Mouse (Mus musculus) skeletal muscle tissue, adult 2 months (tissue): ENCODE data around the gene Trmt1.
A peak's percentile ranks its signal among the peaks of the same experiment; 100 is the strongest.
"Not testable (repeated sequence)": the region's sequence is repeated elsewhere in the genome, so short reads cannot be mapped to it uniquely, and the experiment has no call there.

ENCODE experiments used
- DNase-seq: peaks from one replicate; pipeline ENCODE4 v3.0.0-alpha.2; 2012; ENCODE audit warnings: low read depth, low spot score

Trmt1 gene

DNA sequence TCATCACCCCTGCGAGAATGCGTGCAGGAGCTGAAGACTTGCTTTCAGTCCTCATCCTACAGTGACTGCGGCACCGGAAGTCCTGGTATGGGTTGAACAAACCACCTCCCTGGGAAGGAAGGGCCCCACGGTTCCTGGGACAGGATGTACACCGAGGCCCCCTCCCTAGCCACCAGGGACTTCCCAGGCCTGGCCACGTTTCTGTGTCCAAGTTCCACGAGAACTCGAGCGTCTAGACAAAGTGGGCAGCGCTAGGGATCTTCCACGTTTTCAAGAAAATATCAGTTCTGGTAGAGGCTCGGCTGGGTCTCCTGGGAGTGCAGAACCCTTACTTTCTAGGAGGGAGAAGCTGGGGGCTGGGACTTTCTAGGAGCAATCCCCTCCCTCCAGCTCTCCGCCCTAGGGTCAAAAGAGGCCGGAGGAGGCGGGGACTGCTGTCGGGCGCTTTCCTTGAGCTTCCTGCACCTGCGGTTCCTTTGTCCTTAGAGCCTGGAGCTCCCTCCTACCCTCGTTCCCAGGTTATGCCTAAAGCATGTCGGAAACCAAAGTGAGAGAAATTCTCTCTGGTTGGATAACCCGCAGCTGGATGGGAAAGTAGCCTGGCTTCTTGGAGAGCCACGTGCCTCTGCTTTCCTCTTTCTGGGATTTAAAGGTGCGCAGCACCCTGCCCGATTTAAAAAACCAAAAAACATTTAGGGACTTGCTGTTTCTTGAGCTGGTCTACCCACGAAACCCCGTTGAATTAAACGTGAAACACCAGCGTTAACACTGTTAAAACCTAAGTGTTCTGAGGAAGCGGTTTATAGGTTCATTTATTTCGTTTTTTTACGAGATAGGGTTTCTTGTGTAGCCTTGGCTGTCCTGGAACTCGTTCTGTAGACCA lies 25.9 kb upstream of the Trmt1 start:
- peak; percentile 48 for DNase-seq

DNA sequence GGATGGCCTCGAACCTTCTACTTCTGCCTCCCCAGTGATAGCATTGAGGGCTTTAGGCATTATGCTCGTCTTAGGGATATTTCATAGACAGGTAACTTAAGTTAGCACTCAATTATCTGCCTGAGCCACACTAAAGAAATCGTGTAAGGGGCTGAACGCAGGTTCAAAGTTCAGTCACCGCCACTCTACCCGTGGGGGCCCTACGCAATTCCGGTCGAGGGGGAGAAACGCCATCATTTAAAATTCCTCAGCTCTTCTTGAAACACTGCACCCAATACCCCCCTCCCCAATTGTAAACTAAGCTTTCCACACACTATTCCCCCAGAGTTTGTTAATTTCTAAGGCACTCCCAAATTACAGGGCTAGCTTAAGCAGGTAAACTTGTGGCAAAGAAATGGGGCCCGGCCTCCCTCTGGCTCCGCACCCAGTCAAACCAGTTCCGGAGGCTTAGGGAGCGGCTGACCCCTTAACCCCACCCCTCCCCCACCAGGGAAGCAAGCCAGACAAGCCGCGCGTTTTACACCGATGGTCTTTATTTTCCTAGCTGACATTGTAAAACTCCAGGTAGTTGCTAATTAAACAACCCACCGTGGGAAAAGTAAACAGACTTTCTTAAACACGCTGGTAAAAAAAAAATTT lies 25.2 kb upstream of the Trmt1 start:
- no peak for DNase-seq

DNA sequence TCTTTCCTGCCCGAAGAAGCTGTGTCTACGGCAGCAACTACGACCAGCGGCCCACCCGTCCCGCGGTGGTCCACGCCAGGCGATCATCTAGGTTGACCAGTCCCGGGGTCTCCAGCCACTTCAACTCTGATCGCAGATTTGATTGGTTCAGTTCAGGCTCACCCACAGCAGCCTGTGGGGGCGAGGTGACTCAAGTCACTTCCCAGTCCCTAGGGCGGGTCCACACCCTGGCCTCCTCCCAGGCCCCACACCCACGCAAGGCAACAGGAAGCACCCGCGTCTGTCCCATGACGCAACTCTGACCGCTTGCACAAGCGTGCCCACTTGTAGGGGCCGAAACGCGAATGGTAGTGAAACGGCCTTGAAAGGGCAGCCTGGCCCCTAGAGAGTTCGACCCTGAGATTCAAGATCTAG lies 24.6 kb upstream of the Trmt1 start:
- DNase-seq = peak; percentile 94

DNA sequence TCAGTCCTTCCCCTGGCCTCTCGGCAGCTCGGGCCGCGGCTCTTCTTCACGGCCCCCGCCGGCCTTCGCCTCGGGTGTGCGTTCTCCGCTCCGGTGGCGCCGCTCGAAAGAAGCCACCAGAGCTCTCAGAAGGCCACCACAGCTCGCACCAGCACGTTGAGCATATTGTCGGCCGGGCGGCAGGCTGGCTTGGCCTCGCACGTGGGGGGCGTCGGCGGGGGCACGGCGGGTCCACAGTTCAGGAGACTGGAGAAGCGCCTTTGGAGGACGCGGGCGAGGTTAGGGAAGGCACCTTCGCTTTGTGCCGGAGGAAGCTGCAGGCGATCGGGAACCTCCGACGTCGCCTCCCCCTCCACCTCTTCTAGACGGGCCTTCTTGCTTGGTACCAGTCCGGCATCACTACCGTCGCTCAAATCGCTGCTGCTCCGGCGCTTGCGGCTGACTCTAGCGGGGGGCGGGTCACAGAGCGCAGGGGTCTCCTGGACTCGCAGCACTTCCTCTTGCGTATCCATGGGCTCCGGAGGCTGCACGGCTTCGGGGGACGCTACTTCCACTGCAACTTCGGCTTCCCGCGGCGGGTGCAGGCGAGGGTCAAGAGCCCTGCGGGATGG lies 24.0 kb upstream of the Trmt1 start:
- DNase-seq = no peak

DNA sequence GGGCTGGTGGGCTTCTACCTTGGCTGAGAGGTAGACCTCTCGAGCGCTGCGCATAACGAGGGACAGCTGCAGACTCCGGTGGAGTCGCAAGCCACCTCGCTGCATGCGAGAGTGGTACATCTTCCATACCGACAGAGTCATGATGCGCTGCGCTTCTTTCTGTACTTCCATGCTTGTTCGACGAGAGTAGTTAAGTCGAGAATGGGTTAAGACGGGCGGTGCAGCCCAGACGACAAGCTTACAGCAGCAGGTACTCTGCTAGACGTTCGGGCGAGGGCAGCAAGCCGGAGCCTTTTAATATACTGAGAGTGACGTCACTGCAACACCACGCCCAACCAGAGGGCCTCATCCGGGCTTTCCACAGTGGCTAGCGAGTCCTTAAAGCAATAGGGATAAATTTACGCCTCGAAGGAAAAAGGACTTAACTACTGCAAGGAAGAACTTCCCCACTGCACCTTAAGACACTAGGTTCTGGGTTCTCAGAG lies 23.5 kb upstream of the Trmt1 start, which contains the start of gene Ier2:
Ier2 (minus strand) TSS at position 272 of the 485 bp plus-strand sequence.
- peak; percentile 98 for DNase-seq

DNA sequence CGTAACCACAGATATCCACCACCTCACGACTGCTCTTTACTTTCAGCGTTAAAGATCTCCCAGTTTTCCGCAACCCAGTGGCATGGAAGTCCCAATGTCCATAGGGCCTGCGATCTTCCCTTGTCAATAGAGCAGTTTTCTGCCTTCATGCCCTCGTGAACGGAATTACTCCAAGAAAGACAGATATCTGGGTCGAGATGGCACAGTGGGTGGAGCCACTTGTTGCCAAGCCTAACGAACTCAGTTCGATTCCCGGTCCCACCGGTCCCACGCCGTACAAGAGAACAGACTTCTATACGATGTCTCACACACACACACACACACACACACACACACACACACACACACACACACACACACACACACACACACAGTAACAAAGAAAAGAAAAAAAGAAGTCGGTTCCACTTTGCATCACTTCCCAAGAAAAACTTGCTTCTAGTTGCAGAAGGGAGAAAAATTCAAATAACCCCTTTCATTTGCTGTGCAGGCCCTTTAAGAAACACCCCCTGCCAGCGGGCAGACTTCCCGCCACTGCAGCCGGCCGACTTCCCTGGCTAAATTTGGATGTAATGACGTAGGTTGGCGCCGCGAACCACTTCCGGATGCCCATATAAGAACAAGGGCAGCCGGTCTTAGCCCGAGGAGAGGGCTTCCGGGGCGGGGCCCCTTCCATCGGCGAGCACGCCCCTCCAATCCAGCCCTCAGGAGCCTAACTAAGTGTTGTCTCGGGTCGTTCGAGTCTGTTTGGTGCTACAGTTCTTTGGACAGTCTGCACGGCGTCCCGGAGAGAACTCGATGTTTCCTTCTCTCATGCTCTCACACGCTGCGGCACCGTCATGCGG lies 22.4 kb upstream of the Trmt1 start:
- DNase-seq = peak; percentile 99

DNA sequence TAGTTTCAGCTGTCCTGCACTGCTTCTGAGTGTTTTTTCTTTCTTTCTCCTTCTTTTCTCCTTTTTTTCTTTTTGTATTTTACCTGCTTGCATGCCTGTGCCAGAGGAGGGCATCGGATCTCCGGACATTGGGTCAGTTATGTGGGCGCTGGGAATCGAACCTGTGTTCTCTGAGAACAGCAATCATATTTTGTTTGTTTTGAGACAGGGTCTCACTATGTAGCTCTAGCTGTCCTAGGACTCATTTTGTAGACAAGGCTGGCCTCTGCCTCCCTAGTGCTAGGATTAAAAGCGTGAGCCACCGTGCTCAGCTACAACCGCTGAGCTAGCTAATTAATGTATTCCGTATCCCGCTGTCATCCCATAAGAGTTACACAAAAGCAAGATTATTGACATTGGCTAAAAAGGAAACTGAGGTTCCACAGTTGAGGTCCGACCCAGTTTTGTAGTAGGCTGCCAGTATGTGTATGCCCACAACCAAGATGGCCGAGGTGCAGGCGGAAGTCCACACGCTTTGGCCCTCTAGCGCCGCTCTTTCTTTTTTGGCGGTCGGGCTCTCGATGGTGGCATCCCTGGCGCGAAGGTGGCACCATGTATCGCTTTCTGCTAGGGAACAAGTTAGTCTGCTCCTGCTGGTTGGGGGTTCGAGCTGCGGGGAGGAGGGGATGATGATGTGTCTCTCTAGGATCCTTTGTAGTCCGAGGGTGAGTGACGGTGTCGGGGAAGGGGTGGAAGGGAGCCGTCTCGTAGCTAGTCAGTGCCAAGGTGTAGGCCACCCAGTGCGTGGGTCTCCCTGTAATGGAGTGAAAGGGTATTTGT lies 21.3 kb upstream of the Trmt1 start:
- DNase-seq = peak; percentile 78

DNA sequence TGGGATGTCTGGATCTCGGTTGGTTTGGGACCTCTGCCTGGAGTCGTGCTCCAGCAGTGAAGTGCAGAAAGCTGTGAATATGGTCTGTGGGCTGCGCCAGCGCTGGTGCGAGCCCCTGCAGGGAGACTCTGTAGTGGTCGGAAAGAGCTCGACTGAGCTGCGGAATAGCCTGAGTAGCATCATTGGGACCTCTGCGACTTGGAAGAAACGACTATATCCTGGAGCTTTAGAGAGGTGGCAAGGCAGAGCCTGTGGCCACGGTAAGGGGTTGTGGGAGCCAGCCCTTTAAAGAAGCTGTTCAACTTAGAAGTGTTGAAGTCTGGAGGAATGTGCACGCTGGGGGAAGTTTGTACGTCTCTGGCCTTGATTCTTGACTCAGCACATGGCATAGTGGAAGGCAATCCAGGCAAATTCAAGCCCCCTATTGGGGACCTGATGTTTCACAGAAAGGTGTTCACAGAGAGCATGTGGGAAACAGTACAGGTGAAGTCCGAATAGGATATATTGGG lies 20.7 kb upstream of the Trmt1 start:
- no peak for DNase-seq

DNA sequence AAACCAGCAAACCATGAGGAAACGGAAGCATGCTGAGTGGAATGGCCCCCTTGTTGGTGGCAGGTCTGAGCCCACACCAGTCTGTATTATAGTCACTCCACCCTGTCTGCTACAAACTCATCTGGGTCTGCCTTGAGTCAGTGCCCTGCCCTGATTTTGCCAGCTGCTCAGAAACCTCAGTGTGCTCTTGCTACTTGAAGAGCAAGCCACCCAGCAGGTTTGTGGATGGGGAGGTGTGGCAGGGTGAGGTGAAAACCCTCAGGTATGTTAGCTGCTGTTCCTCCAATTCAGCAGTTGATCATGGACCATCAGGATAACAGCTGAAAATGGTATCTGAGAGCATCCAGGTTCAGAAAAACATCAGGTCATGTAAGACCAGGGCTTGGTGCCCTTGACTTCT lies 18.0 kb upstream of the Trmt1 start:
- DNase-seq = no peak

DNA sequence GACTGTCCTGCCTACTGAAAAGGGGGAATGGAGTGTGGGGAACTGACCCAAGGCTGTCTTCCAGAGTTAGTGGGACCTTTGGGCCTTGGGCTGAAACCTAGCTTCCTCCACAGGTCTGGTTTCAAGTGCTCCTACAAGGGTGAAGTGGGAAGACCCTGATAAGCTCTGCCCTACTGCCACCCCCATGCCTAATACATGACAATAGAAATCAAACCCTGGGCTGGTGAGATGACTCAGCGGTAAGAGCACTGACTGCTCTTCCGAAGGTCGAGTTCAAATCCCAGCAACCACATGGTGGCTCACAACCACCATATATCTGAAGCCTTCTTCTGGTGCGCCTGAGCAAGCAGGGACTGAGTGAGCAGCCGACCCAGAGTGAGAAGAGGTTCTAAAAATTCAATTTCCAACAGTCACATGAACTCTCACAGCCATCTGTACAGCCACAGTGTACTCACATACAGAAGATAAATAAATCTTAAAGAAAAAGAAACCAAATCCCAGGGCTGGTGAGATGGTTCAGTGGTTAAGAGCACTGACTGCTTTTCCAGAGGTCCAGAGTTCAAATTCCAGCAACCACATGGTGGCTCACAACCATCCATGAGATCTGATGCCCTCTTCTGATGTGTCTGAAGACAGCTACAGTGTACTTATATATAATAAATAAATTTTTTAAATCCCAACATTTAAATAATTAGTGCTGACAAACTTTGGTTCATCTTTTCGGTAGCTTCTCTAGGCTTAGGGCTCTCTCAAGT lies 17.2 kb upstream of the Trmt1 start:
- DNase-seq = no peak

DNA sequence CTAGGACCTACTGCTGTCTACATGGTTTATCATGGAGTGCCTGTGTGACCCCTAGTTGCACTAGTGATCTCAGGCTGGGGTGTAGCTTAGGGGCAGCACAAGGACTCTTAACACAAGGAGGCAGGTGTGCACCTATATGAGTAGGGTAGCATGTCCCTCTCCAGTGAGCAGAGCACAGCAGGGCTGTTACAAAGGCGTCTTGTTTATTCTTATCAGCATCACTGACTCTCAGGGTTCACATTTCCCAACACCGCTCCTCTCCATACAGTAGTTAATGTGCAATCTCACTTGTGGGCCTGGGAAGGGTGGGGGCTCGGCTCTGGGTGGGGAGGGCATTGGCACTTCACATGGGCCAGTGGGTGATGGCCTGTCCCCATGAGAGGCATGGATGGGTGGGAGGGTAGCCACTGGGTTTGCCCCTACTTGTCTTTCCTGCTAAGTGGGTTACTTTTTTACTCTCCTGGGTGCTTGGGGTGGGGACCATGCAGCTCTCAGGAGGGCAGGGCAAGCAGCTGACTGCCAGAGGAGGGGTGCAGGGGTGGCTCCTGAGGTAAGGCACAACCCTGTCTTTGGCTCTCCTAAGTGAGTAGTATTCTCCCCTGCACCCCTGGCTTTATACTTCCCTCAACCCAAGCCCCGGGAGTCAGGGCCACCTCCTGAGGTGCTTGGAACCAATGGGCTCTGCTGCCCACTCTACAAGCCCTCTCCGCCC lies 15.7 kb upstream of the Trmt1 start:
- DNase-seq = not testable (repeated sequence)

DNA sequence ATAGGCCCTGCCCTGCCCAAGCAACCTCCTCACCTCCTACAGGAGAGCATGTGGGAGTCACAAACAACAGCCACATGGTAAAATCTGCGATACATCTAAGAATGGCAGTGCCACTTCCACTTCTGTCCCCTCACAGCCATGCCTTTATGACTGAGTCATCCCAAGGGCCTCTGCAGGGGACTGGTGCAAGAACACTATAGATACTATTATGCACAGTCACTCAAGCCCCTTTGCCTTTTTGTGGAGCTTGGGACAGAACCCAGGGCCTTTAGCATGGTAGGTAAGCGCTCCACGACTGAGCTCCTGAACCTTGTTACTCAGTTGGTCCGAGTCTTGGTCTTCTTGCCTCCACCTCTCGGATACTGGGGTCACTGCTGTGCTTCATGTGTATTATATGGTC lies 8.8 kb upstream of the Trmt1 start:
- no peak for DNase-seq

DNA sequence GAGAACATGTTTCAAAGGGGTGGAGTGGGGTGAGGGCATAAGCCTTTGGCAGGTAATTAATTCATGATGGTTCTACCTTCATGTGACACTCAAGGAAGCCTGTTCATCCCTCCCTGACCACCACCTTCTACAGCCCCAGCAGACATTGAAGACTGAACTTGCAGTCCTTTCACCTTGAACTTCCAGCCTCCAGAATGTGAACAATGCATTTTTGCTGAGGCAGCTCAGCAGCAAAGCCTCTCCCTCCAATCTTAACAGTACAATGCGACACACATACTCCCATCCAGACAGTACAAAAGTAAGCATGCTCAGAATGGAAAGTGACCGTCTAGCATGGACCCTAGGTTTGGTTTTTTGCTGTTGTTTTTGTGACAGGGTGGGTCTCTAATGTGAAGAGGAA lies 4.6 kb upstream of the Trmt1 start:
- DNase-seq = no peak

DNA sequence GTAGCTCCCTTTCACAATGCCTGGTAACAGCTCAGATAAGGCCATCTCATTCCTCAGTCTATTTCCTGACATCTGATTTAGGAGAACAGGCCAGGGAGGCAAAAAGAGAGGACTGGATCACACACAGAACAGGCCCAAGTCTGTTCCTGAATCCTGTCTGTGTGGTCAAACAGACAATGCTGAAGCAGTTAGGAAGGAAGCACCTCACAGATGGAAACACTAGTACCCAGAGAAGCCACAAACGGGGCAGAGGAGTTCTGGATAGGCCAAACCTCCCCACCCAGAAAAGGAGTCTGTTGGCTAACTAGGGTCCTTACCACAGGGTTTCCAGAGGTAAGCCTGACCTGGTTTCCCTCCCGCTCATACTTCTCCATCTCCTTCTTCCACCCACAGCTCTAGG lies 3.9 kb upstream of the Trmt1 start:
- DNase-seq = no peak

DNA sequence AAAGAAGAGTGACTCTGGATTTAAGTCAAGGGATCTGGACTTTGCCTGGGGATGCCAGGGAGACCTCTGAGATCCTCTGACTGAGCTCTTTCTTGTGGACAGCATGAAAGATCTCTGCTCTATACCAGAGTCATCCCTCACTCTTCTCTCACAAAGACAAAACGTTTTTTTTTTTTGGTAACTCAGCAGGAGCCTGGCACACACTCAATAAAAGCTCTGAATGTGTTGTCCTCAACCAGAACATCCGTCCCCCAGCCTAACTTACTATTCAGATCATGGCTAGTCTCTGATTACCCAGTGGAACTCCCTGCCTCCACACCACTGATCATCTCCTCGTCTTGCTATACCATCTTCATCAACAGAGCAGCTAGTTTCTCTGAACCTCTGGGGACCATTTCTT lies 1.6 kb upstream of the Trmt1 start:
- DNase-seq = no peak

DNA sequence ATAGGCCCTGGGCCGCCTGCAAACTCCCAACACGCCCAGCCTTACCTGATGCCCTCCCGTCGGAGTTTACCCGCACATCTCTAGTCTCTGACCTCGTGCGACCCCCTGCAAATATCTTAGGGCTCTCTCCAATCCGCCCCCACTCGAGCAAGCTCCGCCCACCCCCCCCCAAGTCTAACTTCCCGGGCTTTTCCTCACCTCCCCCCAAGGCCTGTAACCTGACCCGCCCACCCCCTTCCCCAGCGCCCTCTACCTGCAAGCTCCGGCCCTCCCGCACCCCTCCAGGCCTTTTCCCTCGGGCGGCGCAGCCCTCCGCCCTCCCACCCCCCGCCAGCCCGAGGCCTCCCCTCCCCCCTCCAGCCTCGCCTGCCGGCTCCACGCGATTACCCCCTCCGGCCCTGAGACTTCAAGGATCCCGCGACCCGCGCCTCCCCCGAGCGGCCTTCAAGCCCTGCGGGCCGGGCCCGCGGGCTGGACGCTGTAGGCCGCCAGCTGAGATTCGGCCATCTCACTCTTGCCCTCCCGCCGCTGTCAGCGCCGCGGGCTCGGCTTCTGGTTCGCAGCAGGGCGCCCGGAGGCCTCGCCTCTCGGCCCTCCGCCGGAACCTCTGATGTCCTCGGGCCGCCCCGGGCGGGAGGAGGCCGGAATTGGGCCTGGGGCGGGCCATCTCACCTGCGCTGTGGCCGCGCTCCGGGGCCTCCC lies 1.0 kb downstream of the Trmt1 start:
- no peak for DNase-seq

DNA sequence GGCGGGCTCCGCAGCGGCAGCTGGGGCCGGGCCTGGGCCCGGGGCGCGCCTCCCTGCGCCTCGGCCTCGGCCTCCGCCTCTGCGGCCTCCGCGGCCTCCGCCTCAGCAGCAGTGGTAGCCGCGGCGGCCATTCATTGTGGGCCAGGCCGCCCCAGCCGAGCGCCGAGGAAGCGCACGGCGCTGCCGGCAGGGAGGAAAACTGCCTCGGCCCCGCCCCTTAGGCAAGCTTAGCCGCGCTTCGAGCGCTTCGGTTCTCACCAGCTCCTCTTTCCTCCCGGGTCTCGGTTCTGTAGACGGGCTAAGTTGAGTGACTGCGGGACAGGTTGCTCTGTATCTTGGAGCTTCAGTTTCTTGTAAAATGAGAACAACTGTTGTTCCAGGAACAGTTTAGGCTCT lies 1.6 kb downstream of the Trmt1 start, which contains the start of gene Nacc1:
Nacc1 (minus strand) TSS at position 158 of the 396 bp plus-strand sequence.
- DNase-seq = no peak
